Mouse (Mus musculus): ENCODE measurements around the gene Agtpbp1.

DNA sequence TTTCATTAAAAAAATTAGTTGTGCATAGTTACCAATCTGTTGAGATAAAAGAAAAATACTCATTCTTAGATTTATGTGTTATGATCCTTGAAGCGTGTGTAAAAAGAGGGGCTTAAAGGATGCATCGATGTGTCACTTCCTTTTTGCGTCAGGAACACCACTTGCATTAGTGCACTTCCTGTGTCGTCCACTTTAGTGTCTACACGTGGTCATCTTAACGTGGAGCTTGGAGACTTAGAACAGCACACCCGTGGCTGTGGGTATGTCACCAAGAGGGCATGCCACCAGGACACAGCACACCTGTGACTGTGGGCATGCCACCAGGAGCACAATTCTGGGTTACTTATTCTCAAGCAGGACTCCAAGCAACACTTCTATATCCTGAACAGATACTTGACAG, 137.9 kb downstream of the Agtpbp1 start:
- TF ChIP-seq CTCF (IDR thresholded peaks at IDR 0.05; ENCODE audit: borderline replicate concordance, insufficient read depth, low read length) (no peak), POLR2A (IDR thresholded peaks at IDR 0.05; ENCODE audit: low read depth, low read length) (no peak)
